Mouse (Mus musculus): Measurements from ENCODE around the gene Gclc. TPM values are rescaled to one million over a fixed set of nuclear protein-coding genes. Genes with fewer than 3 reads are reported as not detected.

The Gclc gene
- total and polyA plus RNA-seq, 2 experiments from 2014 or later = 16.9 to 24.9 TPM

DNA sequence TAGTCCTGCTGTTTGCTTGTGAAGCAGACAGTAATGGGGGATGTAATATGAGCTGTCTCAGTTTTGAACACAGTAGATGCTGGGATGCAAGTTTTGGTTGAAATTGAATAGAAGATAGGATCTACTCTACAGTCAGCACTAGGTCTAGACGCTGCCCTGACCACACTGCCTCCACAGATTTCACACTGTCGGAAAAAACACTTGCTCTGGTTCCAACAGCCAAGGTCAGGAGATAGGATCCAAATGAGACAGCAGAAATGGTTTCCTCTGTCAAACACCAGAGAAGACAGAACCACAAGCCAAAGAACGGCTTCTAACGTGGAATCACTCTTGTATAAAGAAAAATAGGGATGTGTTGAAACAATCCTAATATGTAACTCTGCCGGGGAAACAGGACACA, 41.0 kb upstream of the Gclc start:
- no peaks in the 10 kb centered on the region for H3K27me3 ChIP-seq (ENCODE audit: insufficient read depth, low read length)
- H3K27ac ChIP-seq = no peak overlapping the region
- DNase-seq (ENCODE audit: low spot score) (no peak), ATAC-seq (no peak)
- no peak overlapping the region for H3K4me2 ChIP-seq (ENCODE audit: low read depth, low read length)
- H3K36me3 ChIP-seq (ENCODE audit: insufficient read depth, low read length) = no peaks in the 10 kb centered on the region
- no peak overlapping the region for H3K9ac ChIP-seq (replicated peaks; ENCODE audit: low read length)
- H3K4me1 ChIP-seq (ENCODE audit: insufficient read depth, low read length) = no peaks in the 10 kb centered on the region
- TF ChIP-seq CTCF (IDR thresholded peaks at IDR 0.05; ENCODE audit: low read depth) = no peak
- H3K4me3 ChIP-seq (ENCODE audit: low read length) = no peak overlapping the region
- H3K9me3 ChIP-seq (ENCODE audit: low read length) = no peaks in the 10 kb centered on the region
- 89% methylated on average over 5 of the region's 5 CpGs for WGBS

DNA sequence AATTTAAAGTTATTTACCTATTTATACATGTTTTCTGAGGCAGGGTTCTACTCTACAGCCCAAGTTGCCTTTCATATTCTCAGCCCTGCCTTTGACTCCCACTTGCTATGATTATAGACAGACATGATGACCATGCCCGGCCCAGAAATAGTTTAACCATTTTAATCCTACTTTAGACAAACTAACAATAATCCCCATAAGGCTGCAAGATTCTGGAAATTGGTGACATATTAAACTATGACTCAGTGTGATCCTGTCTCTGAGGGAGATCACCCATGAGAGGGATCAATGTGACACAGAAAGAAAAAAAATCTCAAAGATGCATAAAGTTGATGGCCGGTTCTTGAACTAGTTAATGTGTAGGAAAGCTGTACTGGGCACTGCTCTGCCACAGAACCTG, 39.1 kb upstream of the Gclc start:
- no peak for ATAC-seq
- Histone ChIP-seq H3K4me2 (ENCODE audit: low read depth, low read length) (no peak overlapping the region), H3K9me3 (ENCODE audit: low read length) (no peaks in the 10 kb centered on the region), H3K4me3 (ENCODE audit: low read length) (no peak overlapping the region), H3K27ac (no peak overlapping the region), H3K4me1 (ENCODE audit: insufficient read depth, low read length) (no peaks in the 10 kb centered on the region), H3K36me3 (ENCODE audit: insufficient read depth, low read length) (no peaks in the 10 kb centered on the region), H3K9ac (replicated peaks; ENCODE audit: low read length) (no peak overlapping the region), H3K27me3 (ENCODE audit: insufficient read depth, low read length) (no peaks in the 10 kb centered on the region)
- DNase-seq (ENCODE audit: low spot score) = no peak
- 97% methylated on average over 2 of the region's 2 CpGs for WGBS
- TF ChIP-seq CTCF (IDR thresholded peaks at IDR 0.05; ENCODE audit: low read depth) = no peak

DNA sequence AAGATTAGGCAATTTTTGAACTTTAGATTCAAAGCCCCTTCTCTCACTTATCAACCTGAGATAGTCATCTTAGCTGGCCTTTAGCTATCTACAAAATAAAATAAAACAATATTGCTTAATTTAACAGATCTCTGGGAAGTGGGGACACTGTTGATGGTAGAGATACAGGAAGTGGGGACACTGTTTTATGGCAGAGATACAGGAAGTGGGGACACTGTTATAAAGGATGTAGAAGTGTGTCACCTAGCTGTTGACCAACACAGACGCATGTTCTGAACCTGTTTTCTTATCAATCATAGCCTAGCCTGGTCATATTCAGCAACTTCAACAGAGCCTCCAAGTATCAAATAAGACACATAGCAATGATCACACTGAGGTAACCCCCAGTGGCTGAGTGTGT, 38.3 kb upstream of the Gclc start:
- H3K9ac ChIP-seq (replicated peaks; ENCODE audit: low read length) = no peak overlapping the region
- H3K4me2 ChIP-seq (ENCODE audit: low read depth, low read length) = no peak overlapping the region
- no peaks in the 10 kb centered on the region for H3K36me3 ChIP-seq (ENCODE audit: insufficient read depth, low read length)
- no peak for TF ChIP-seq CTCF (IDR thresholded peaks at IDR 0.05; ENCODE audit: low read depth)
- H3K27ac ChIP-seq = no peak overlapping the region
- H3K4me3 ChIP-seq (ENCODE audit: low read length) = no peak overlapping the region
- H3K4me1 ChIP-seq (ENCODE audit: insufficient read depth, low read length) = no peaks in the 10 kb centered on the region
- H3K27me3 ChIP-seq (ENCODE audit: insufficient read depth, low read length) = no peaks in the 10 kb centered on the region
- H3K9me3 ChIP-seq (ENCODE audit: low read length) = no peaks in the 10 kb centered on the region
- ATAC-seq (no peak), DNase-seq (ENCODE audit: low spot score) (no peak)
- WGBS = 88% methylated on average over 1 of the region's 1 CpGs

DNA sequence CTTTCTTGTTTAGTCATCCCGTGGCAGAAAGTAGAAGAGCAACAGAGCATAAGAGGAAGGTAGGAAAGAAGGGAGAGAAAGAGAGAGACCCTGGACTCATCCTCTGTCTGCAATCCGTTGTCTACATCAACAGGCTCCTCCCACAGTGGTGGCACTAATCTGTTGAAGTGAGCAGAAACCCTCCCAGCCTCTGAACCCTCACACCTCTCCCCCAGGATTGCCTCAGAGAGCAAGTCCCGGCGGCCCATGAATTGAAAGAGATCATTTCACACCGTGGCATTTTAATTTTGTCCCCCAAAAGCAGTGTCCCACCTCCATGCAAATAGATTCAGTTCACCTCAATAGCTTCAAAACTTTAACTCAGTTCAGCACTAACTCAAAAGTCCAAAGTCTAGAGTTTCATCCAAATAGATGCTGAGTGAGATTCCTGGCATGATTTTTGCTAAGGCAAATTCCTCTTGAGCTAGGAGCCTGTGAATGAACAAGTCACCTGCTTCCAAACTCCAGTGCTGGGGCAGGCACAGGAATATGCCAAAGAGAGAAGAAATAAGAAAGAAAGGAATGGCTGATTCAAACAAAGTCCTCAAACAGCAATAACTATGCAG, 36.4 kb upstream of the Gclc start:
- no peak overlapping the region for H3K4me3 ChIP-seq (ENCODE audit: low read length)
- no peaks in the 10 kb centered on the region for H3K4me1 ChIP-seq (ENCODE audit: insufficient read depth, low read length)
- no peak overlapping the region for H3K4me2 ChIP-seq (ENCODE audit: low read depth, low read length)
- no peaks in the 10 kb centered on the region for H3K36me3 ChIP-seq (ENCODE audit: insufficient read depth, low read length)
- H3K27ac ChIP-seq = no peak overlapping the region
- ATAC-seq = no peak
- 66% methylated on average over 5 of the region's 5 CpGs for WGBS
- no peaks in the 10 kb centered on the region for H3K27me3 ChIP-seq (ENCODE audit: insufficient read depth, low read length)
- no peak overlapping the region for H3K9ac ChIP-seq (replicated peaks; ENCODE audit: low read length)
- DNase-seq (ENCODE audit: low spot score) = no peak
- no peaks in the 10 kb centered on the region for H3K9me3 ChIP-seq (ENCODE audit: low read length)
- no peak for TF ChIP-seq CTCF (IDR thresholded peaks at IDR 0.05; ENCODE audit: low read depth)

DNA sequence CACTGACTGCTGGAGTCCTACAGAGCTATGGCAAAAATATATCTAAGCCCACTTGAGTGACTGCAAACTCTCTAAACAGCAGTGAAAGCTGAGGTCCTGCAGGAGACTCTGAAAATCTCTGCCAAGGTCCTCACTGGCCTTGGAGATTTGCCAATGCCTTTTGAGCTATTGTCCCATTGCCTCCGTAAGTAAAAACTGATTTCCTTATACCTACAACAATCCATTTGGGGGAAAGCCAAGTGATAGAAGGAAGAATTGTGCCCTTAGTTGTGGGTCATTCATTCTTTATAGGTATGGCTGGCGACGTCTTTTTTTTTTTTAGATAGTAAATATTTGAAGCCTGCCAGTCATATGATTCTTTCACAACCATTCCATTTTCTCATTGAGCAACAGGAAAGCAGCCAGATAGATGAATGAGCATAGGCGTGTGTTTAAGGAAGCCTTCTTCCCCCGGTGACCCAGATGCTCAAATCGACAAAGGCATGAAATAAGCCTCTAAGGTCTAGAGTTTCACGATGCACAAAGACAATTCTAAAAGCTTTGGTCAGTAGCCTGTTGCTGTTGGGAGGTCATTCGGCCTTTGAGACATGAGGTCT, 35.4 kb upstream of the Gclc start:
- Histone ChIP-seq H3K9me3 (ENCODE audit: low read length) (no peaks in the 10 kb centered on the region), H3K36me3 (ENCODE audit: insufficient read depth, low read length) (no peaks in the 10 kb centered on the region), H3K9ac (replicated peaks; ENCODE audit: low read length) (no peak overlapping the region), H3K4me1 (ENCODE audit: insufficient read depth, low read length) (no peaks in the 10 kb centered on the region), H3K4me2 (ENCODE audit: low read depth, low read length) (no peak overlapping the region), H3K4me3 (ENCODE audit: low read length) (no peak overlapping the region), H3K27ac (no peak overlapping the region), H3K27me3 (ENCODE audit: insufficient read depth, low read length) (no peaks in the 10 kb centered on the region)
- DNase-seq (ENCODE audit: low spot score) = no peak
- 64% methylated on average over 8 of the region's 8 CpGs for WGBS
- no peak for TF ChIP-seq CTCF (IDR thresholded peaks at IDR 0.05; ENCODE audit: low read depth)
- no peak for ATAC-seq

DNA sequence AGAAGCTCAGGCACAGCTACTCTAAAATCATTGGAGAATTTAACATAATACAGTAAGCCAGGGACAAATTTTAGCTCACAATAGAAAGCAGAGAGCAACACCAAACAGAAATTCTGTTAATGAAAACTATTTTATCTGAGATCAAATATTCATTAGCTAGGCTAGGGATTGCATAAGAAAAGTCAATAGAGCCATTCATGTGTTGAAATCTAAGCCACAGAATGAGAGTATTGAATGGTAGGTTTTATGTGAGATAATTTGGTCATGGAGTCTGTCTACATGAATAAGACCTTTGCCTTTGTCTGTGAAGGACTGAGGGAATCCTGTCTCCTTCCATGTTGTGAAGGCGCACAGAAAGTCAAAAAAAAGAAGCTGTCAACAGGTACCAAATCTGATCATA, 34.7 kb upstream of the Gclc start:
- no peaks in the 10 kb centered on the region for H3K4me1 ChIP-seq (ENCODE audit: insufficient read depth, low read length)
- H3K9ac ChIP-seq (replicated peaks; ENCODE audit: low read length) = no peak overlapping the region
- TF ChIP-seq CTCF (IDR thresholded peaks at IDR 0.05; ENCODE audit: low read depth) = no peak
- no peaks in the 10 kb centered on the region for H3K27me3 ChIP-seq (ENCODE audit: insufficient read depth, low read length)
- no peak overlapping the region for H3K4me2 ChIP-seq (ENCODE audit: low read depth, low read length)
- H3K36me3 ChIP-seq (ENCODE audit: insufficient read depth, low read length) = no peaks in the 10 kb centered on the region
- DNase-seq (ENCODE audit: low spot score) = no peak
- no peaks in the 10 kb centered on the region for H3K9me3 ChIP-seq (ENCODE audit: low read length)
- no peak overlapping the region for H3K4me3 ChIP-seq (ENCODE audit: low read length)
- ATAC-seq = no peak
- 86% methylated on average over 1 of the region's 1 CpGs for WGBS
- H3K27ac ChIP-seq = no peak overlapping the region

DNA sequence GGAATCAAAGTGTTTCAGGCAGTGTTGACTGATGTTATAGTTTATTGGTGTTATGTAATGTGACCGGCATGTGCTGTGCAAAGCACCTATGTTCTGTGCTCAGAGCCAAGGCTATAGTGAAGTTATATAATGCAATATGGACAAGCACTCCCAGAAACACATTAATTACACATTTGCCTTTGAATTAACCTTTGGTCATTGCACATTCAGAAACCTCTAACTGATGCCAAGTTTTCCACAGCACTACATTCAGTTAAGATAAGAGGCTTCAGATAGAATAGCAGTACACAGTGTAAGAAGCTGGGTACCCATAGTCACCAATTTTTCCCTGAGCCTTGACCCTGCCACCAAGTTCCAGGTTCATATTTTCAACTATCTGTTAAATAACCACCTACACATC, 32.0 kb upstream of the Gclc start:
- H3K27ac ChIP-seq = no peak overlapping the region

More for the DNA sequence above, 32.0 kb upstream of the Gclc start:
- H3K4me2 ChIP-seq (ENCODE audit: low read depth, low read length) = no peak overlapping the region
- no peak overlapping the region for H3K9ac ChIP-seq (replicated peaks; ENCODE audit: low read length)
- H3K9me3 ChIP-seq (ENCODE audit: low read length) = no peaks in the 10 kb centered on the region
- no peak for TF ChIP-seq CTCF (IDR thresholded peaks at IDR 0.05; ENCODE audit: low read depth)
- WGBS = 86% methylated on average over 1 of the region's 1 CpGs
- H3K4me3 ChIP-seq (ENCODE audit: low read length) = no peak overlapping the region
- ATAC-seq (no peak), DNase-seq (ENCODE audit: low spot score) (no peak)
- H3K4me1 ChIP-seq (ENCODE audit: insufficient read depth, low read length) = no peaks in the 10 kb centered on the region
- H3K27me3 ChIP-seq (ENCODE audit: insufficient read depth, low read length) = no peaks in the 10 kb centered on the region
- no peaks in the 10 kb centered on the region for H3K36me3 ChIP-seq (ENCODE audit: insufficient read depth, low read length)

Data from hindbrain, postnatal 0 days (tissue).